Mouse (Mus musculus) midbrain, embryonic 15.5 days (tissue): ENCODE measurements at regions not wholly inside any gene's neighbourhood (a gene's known extent, or its start where the extent isn't known, plus 50 kb on each side); places are given as distances from the start of the nearest gene placed in this dataset.
A peak's percentile ranks its signal among the peaks of the same experiment; 100 is the strongest.

ENCODE experiments used
- ATAC-seq: fragments of 200-750 bp; cut with Nextera tagmentation; replicated peaks from 2 replicates; pipeline ENCODE4 v1.8.0; 2017; ENCODE audit warnings: moderate TSS enrichment
- H3K27ac ChIP-seq: fragments of 300-500 bp; sonication (generic); 2 replicates; pipeline ENCODE4 v1.5.1; 2015; ENCODE audit warnings: mild to moderate bottlenecking, inconsistent platforms
- H3K27me3 ChIP-seq: fragments of 300-500 bp; sonication (generic); replicated peaks from 2 replicates; pipeline ENCODE4 v1.6.1; 2015; ENCODE audit warnings: inconsistent platforms
- H3K36me3 ChIP-seq: fragments of 300-500 bp; sonication (generic); replicated peaks from 2 replicates; pipeline ENCODE4 v1.6.1; 2015; ENCODE audit warnings: inconsistent platforms
- H3K4me1 ChIP-seq: fragments of 300-500 bp; sonication (generic); 2 replicates; pipeline ENCODE4 v1.6.1; 2015; ENCODE audit warnings: inconsistent platforms
- H3K4me2 ChIP-seq: fragments of 300-500 bp; sonication (generic); 2 replicates; pipeline ENCODE4 v1.6.1; 2015; ENCODE audit warnings: inconsistent platforms, mild to moderate bottlenecking, moderate library complexity
- H3K4me3 ChIP-seq: fragments of 300-500 bp; sonication (generic); 2 replicates; pipeline ENCODE4 v1.5.1; 2015; ENCODE audit warnings: mild to moderate bottlenecking, inconsistent platforms
- H3K9ac ChIP-seq: fragments of 300-500 bp; sonication (generic); 2 replicates; pipeline ENCODE4 v1.6.1; 2015; ENCODE audit warnings: mild to moderate bottlenecking, inconsistent platforms
- H3K9me3 ChIP-seq: fragments of 300-500 bp; sonication (generic); 2 replicates; pipeline ENCODE4 v1.6.1; 2016; ENCODE audit warnings: inconsistent platforms
- WGBS: fragments of 180-500 bp; shearing (Covaris S2); methylation state at CpG from one replicate; pipeline ENCODE4 v1.1.7; 2015; ENCODE audit warnings: mixed read lengths; 5-methylcytosine and 5-hydroxymethylcytosine counted together

DNA sequence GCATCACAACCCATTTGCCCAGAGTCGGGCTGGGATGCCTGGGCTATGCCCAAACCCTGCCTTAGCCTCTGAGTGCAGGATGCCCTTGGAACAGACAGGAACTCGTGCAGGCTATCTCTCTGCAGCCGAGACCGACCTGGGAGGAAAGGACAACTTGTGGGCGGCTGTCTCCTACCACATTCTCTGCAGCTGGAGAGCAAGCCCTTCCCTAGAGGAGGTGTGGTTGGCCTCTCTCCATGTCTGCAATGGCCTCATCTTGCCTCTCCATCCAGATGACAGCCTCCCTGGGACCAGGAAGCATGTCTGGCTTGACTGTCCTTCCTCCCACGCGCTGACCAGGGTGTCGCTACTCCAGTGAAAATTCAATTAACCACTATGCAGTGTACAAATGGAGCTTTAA, 155.9 kb downstream of the Suds3 start:
- H3K4me2 ChIP-seq: no peak overlapping the region
- WGBS: 92% methylated on average over 8 of the region's 8 CpGs
- no peaks in the 10 kb centered on the region for H3K27me3 ChIP-seq
- H3K9ac ChIP-seq: no peak overlapping the region
- H3K4me3 ChIP-seq: no peak overlapping the region
- H3K27ac ChIP-seq: no peak overlapping the region
- ATAC-seq: no peak
- H3K9me3 ChIP-seq: no peaks in the 10 kb centered on the region
- H3K36me3 ChIP-seq: no peaks in the 10 kb centered on the region
- no peaks in the 10 kb centered on the region for H3K4me1 ChIP-seq

DNA sequence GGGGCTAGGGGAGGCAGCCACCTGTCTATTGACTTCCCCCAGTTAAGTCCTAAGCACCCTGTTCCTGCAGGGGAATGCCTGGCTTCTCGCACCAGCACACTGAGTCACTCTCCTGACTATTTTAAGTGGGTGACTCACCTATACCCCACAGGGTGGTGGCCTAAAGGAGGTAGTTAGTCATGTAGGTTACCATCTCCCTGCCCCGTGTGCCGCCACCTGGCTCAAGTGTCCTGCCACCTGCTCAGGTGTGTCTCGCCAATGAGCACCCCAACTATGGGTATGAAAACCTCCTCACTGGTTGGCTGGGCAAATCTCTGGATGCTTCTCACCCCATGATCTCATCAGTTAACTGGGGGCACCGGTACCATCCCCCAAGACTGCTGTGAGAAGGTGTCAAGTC, 157.8 kb downstream of the Suds3 start:
- Histone ChIP-seq H3K9ac (no peak overlapping the region), H3K4me3 (no peak overlapping the region), H3K27me3 (no peaks in the 10 kb centered on the region), H3K9me3 (no peaks in the 10 kb centered on the region), H3K27ac (no peak overlapping the region), H3K4me2 (no peak overlapping the region), H3K36me3 (no peaks in the 10 kb centered on the region), H3K4me1 (no peaks in the 10 kb centered on the region)
- ATAC-seq: no peak
- 80% methylated on average over 5 of the region's 5 CpGs for WGBS

- no peaks in the 10 kb centered on the region for H3K4me1 ChIP-seq
- H3K9me3 ChIP-seq: no peaks in the 10 kb centered on the region
- no peak for ATAC-seq
- H3K36me3 ChIP-seq: no peaks in the 10 kb centered on the region
- 51% methylated on average over 13 of the region's 13 CpGs for WGBS
- H3K27me3 ChIP-seq: no peaks in the 10 kb centered on the region
- H3K27ac ChIP-seq: no peak overlapping the region
- H3K4me3 ChIP-seq: no peak overlapping the region
- no peak overlapping the region for H3K4me2 ChIP-seq
- no peak overlapping the region for H3K9ac ChIP-seq
Observed at GRCm38 (mm10) chr5:116956572-116956971, 159.3 kb downstream of the Suds3 start.

DNA sequence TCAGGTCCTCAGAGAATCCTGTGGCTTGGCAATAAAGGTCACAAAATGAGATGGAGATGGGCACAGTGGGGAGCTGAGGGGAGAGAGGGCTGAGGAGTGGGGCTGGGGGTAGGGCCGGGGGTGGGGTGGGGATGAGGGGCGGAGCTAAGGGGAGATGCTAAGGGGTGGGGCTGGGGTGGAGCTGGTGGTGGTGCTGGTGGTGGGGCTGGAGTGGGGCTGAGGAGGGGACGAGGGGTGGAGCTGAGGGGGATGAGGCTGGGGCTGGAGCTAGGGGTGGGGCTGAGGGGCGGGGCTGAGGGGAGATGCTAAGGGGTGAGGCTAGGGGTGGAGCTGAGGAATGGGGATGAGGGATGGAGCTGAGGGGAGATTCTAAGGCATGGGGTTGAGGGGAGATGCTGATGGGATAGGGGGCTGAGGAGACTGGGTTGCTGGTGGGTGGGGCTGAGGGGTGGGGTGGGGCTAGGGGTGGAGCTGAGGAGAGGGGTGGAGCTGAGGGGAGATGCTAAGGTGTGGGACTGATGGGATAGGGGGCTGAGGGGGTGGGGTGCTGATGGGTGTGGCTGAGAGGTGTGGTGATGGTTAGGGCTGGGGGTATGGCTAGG, 165.5 kb downstream of the Suds3 start:
- Histone ChIP-seq H3K27me3 (no peaks in the 10 kb centered on the region), H3K4me2 (no peak overlapping the region), H3K4me3 (no peak overlapping the region), H3K27ac (no peak overlapping the region), H3K36me3 (no peaks in the 10 kb centered on the region), H3K4me1 (no peaks in the 10 kb centered on the region), H3K9ac (no peak overlapping the region), H3K9me3 (no peaks in the 10 kb centered on the region)
- WGBS: 6% methylated on average over 4 of the region's 4 CpGs
- ATAC-seq: no peak

DNA sequence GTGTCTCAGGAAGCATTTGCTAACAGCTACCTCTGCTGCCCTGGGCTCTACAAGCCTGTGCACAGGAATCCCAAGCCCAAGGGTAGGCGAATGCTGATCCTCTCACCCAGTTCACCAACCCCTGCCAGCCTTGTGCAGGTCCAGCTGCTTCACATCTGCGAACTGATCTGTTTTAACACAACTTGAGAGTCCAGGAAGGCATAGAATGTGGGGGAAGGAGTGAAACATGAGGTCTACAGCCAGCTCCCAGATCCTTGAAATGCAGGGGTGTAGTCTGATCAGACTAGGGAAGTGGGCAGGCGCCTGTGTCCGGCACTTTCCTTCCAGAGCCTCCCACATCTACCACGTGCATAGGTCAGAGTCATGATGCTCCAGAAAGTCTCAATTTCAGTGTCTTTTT, 181.3 kb downstream of the Suds3 start:
- Histone ChIP-seq H3K9me3 (no peaks in the 10 kb centered on the region), H3K9ac (no peak overlapping the region), H3K27me3 (0 out of 2 replicates have a peak, but pooled peaks cover 4% of the 10 kb centered on the region), H3K4me3 (no peak overlapping the region), H3K4me2 (no peak overlapping the region), H3K36me3 (no peaks in the 10 kb centered on the region), H3K4me1 (no peaks in the 10 kb centered on the region), H3K27ac (no peak overlapping the region)
- WGBS: 80% methylated on average over 5 of the region's 5 CpGs
- ATAC-seq: no peak

DNA sequence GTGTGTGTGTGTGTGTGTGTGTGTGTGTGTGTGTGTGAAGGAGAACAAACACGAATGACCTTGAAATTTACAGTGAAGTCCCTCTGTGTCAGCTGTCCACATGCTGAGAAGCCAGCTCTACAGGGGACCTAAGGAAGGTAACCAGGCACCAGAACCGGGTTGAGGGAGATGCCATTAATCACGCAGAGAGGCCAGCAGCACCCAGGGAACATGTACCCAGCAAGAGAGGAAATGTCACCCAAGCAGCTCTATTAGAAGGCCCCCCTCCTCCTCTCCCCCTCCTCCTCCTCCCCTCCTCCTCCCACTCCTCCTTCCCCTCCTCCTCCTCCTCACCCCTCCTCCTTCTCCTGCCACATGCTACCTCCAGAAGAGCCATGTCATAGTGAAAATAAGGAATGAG, 181.8 kb downstream of the Suds3 start:
- H3K36me3 ChIP-seq: no peaks in the 10 kb centered on the region
- no peak for ATAC-seq
- 0 out of 2 replicates have a peak, but pooled peaks cover 4% of the 10 kb centered on the region for H3K27me3 ChIP-seq
- no peak overlapping the region for H3K4me3 ChIP-seq
- no peaks in the 10 kb centered on the region for H3K4me1 ChIP-seq
- 65% methylated on average over 3 of the region's 3 CpGs for WGBS
- H3K27ac ChIP-seq: no peak overlapping the region
- no peak overlapping the region for H3K4me2 ChIP-seq
- no peaks in the 10 kb centered on the region for H3K9me3 ChIP-seq
- no peak overlapping the region for H3K9ac ChIP-seq

DNA sequence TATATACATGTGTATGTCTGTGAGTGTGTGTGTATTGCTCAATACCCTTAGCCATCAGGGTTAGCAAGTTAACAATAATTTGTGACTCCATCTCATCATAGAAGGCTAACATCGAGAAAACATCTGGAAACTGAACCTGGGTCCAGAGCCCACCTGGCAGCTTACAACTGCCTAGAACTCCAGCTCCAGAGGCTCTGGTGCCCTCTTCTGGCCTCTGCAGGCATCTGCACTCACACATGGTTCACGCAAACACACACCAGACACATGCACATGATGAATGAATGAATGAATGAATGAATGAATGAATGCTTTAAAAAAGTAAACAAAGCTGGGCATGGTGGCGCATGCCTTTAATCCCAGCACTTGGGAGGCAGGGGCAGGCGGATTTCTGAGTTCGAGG, 182.8 kb downstream of the Suds3 start:
- Histone ChIP-seq H3K4me1 (no peaks in the 10 kb centered on the region), H3K27me3 (0 out of 2 replicates have a peak, but pooled peaks cover 4% of the 10 kb centered on the region), H3K36me3 (no peaks in the 10 kb centered on the region), H3K9ac (no peak overlapping the region), H3K27ac (no peak overlapping the region), H3K9me3 (no peaks in the 10 kb centered on the region), H3K4me2 (no peak overlapping the region), H3K4me3 (no peak overlapping the region)
- WGBS: 96% methylated on average over 5 of the region's 5 CpGs
- no peak for ATAC-seq

GRCm38 (mm10) chr5:116923761-116924160, 192.2 kb downstream of the Suds3 start:
- WGBS: 71% methylated on average over 4 of the region's 4 CpGs
- no peak overlapping the region for H3K9ac ChIP-seq
- H3K27me3 ChIP-seq: no peaks in the 10 kb centered on the region
- no peak for ATAC-seq
- H3K4me2 ChIP-seq: no peak overlapping the region
- H3K4me3 ChIP-seq: no peak overlapping the region
- no peak overlapping the region for H3K27ac ChIP-seq
- no peaks in the 10 kb centered on the region for H3K9me3 ChIP-seq
- H3K4me1 ChIP-seq: no peaks in the 10 kb centered on the region
- H3K36me3 ChIP-seq: no peaks in the 10 kb centered on the region

DNA sequence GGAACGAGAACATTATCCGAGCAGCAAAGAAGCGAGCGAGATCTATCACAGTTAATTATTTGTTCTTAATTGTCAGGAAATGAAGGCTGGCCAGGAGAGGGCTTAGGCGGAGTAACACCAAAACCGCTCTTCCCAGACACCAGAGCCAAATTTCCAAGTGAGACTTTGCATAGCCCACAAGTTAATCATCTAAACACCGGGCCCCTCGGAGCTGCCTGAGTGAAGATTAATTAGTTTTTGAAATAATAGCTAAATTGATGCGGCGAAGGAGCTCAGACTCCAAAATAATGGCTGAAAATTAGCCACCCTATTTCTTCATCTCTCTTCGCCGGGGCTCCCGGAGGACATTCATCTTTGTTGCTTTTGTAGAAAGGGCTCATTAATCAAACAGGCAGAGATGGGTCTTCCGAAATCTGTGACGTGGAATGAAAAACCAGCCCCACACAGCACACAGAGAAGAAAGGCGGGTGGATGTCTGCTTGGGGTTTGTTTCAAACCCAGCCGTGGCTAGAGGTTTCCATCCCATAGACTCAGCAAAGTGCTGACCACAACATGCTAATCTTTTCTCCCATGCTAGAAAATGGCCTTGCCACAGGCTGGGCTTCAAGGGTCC, 193.7 kb downstream of the Suds3 start:
- Histone ChIP-seq H3K9me3 (no peaks in the 10 kb centered on the region), H3K36me3 (no peaks in the 10 kb centered on the region), H3K27me3 (no peaks in the 10 kb centered on the region), H3K9ac (no peak overlapping the region), H3K4me1 (no peaks in the 10 kb centered on the region), H3K4me2 (no peak overlapping the region), H3K4me3 (no peak overlapping the region), H3K27ac (no peak overlapping the region)
- ATAC-seq: no peak
- WGBS: 63% methylated on average over 17 of the region's 17 CpGs

GRCm38 (mm10) chr5:116914876-116915275, 201.0 kb downstream of the Suds3 start:
- Histone ChIP-seq H3K27me3 (no peaks in the 10 kb centered on the region), H3K4me2 (no peak overlapping the region), H3K36me3 (no peaks in the 10 kb centered on the region), H3K9ac (no peak overlapping the region), H3K4me1 (no peaks in the 10 kb centered on the region), H3K9me3 (no peaks in the 10 kb centered on the region), H3K27ac (no peak overlapping the region), H3K4me3 (no peak overlapping the region)
- ATAC-seq: no peak
- 47% methylated on average over 12 of the region's 12 CpGs for WGBS

GRCm38 (mm10) chr5:116900846-116901245, 215.1 kb downstream of the Suds3 start:
- H3K27me3 ChIP-seq: no peaks in the 10 kb centered on the region
- H3K36me3 ChIP-seq: no peaks in the 10 kb centered on the region
- no peaks in the 10 kb centered on the region for H3K9me3 ChIP-seq
- no peak overlapping the region for H3K9ac ChIP-seq
- no peak overlapping the region for H3K4me3 ChIP-seq
- 84% methylated on average over 5 of the region's 5 CpGs for WGBS
- no peak overlapping the region for H3K4me2 ChIP-seq
- no peak for ATAC-seq
- H3K4me1 ChIP-seq: no peaks in the 10 kb centered on the region
- no peak overlapping the region for H3K27ac ChIP-seq

DNA sequence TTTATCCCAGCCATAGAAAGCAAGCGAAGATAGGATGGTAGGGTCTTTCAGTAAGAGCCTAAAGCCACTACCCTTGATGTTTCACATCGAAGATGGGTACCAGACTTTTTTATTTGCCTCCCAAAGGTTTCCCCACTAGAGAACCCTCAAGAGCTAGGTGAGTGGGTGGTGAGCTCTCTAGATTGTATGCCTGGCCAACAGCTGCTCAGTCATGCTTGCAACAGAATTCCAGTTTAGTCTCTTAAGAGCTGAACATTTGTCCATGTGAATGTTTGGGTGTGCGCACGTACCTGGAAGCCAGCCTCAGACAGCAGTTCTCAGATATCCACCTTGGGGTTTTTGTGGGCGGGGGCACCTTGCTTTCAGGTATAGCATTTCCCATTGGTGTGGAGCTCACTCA, 218.5 kb downstream of the Suds3 start:
- Histone ChIP-seq H3K4me3 (no peak overlapping the region), H3K9ac (no peak overlapping the region), H3K4me1 (peaks cover 6% of the 10 kb centered on the region), H3K36me3 (no peaks in the 10 kb centered on the region), H3K27me3 (no peaks in the 10 kb centered on the region), H3K27ac (no peak overlapping the region), H3K9me3 (no peaks in the 10 kb centered on the region), H3K4me2 (no peak overlapping the region)
- no peak for ATAC-seq
- WGBS: 88% methylated on average over 5 of the region's 5 CpGs

- no peak overlapping the region for H3K4me3 ChIP-seq
- peak; percentile 95 for ATAC-seq
- peak overlapping the region; percentile 9; the same call in 1 of the 2 replicates for H3K4me2 ChIP-seq
- no peaks in the 10 kb centered on the region for H3K36me3 ChIP-seq
- WGBS: 18% methylated on average over 12 of the region's 12 CpGs
- peaks cover 6% of the 10 kb centered on the region for H3K4me1 ChIP-seq
- peak overlapping the region; percentile 72 for H3K27ac ChIP-seq
- no peak overlapping the region for H3K9ac ChIP-seq
- no peaks in the 10 kb centered on the region for H3K9me3 ChIP-seq
- H3K27me3 ChIP-seq: no peaks in the 10 kb centered on the region
Observed at GRCm38 (mm10) chr5:116895036-116895783, 220.7 kb downstream of the Suds3 start.
